Mouse (Mus musculus): Measurements from ENCODE around the gene Prkn.

- TF ChIP-seq CTCF (IDR thresholded peaks at IDR 0.05; ENCODE audit: insufficient read depth, low read length) (no peak), POLR2A (IDR thresholded peaks at IDR 0.05; ENCODE audit: borderline replicate concordance, extremely low read depth, low read depth, low read length) (no peak)
These were observed 493.6 kb downstream of the Prkn start for GRCm38 (mm10) chr17:11333741-11334140.

Measured in lung, adult 2 months (tissue).